Mouse (Mus musculus) left cerebral cortex, adult 8-10 months (tissue): Measurements from ENCODE around the gene Magi2. TPM values are rescaled to one million over a fixed set of nuclear protein-coding genes. Genes with fewer than 3 reads are reported as not detected.
"Not testable (repeated sequence)": the region's sequence is repeated elsewhere in the genome, so short reads cannot be mapped to it uniquely, and the experiment has no call there.

Experiments used
- DNase-seq, 2 experiments: peaks; one replicate each; pipeline ENCODE4 v3.0.0; 2022; ENCODE audit warnings: low spot score in 2 of 2
- total RNA-seq, 4 experiments: library from RNA; stranded (reverse); gene quantifications; 2 replicates each; pipeline ENCODE4 v1.2.4; 2022

The Magi2 gene
- total RNA-seq, 4 experiments from 2014 or later: 119 to 134 (median 127) TPM

DNA sequence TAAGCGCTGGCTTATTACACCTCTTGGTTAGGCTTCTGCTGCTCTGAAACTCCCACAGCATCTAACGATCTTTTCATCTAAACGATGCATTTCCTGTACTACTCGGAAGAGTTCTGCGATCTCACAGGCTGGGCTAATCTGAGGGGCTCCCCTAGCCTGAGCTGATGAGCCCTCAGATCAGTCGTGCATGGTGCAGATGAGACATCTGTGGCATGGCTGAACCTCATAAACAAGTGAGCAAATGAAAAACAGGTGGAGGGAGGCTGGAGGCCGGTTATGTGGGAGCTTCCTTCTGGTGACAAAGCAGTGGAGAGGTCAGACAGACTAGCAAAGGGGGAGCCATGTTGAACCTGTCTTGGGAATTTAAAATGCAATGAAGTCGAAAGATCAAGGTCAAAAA, 1270.1 kb downstream of the Magi2 start:
- DNase-seq: no peak

DNA sequence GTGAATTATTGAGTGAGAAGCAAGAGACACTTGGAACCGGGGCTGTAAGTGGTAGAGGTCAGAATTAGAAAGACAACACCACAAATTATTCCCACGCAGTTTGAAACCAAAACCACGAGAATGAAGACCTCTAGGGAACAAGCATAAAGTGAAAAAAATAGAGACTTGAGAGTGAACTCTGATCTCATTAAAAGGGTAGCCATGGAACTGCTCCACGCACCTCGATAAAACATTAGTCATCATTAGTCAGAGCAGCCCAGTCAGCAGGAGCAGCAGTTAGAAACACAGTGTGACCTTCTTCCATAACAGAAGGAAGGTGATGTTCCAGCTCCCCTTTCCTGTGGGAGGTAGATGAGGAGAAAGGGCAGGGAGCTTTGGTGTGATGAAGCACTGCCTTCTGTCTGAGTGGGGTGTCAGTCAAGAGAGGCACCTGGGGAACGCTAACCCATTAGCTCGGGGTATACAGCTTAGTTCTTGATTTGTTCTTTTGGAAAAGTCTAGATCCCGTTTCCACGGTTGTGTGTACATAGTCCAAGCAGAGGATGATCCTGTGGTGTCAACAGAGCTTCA, 1272.3 kb downstream of the Magi2 start:
- DNase-seq: no peak

DNA sequence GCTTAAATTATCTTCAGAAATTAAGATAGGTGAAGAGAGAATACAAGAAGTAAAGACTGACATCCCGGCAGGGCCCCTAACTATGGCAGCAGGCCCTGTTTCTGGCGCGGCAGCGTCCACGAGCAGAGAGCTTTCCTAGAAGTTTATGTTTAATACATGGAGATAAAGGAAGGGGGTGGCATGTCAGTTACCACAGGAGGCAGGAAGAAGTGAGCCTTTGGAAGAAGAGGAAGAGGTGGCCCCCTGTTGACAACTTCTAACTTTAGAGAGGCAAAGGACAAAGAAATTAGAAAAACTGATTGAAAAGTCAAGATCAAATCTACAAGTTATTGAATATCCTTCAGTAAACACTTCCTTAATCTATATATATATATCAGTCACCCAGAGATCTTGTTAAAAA, 1281.8 kb downstream of the Magi2 start:
- DNase-seq: no peak

DNA sequence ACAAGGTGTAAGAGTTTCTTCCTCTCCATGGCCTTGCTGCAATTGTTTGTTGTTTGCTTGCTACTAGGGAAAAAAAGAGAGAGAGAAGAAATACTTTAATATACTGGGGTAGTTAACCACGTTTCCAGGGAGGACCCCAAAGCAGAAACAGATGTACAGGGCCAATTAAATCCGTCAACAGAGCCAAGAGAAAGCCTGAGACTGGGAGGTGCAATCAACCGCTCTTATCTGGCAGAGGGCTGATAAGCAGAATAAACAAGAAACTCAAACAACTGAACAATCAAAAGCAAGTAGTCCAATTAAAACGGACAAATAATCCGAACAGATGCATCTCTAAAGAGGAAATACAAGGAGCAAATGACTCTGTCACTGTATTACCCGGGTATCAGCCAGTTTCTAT, 1282.8 kb downstream of the Magi2 start:
- no peak for DNase-seq

DNA sequence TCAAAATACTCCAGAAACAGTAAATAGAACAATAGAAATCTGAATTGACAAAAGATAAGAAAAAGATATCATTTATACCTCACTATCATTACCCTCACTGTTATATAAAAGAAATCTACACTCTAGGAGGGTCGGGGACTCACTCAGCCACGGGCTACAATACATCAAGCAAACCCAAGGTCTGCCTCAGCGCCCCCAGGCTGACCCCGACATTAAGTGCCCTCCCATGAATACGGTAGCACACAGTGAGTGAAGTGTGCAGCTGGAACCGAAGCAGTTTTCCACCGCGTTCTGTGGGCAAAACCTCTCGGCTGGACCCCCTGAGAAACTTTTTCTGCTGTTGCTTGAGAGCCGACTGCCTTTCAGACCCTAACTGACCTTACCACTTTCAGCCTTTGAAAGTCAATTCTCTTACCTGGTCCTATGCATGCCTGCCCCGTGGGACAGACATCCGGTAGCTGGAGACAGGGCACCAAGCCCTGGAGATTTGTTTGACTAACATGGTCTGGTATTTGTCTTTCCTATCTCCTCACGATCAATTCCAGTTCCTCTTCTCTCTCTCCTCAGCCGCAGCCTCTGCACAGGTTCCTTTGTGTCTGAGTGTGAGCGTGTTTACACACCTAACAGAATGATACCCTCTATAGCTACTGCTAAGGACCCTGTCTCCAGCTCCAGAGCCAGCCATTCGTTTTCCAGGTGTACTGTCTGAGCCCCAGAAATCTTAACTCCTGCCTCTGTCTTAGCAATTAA, 1285.7 kb downstream of the Magi2 start:
- DNase-seq: no peak

DNA sequence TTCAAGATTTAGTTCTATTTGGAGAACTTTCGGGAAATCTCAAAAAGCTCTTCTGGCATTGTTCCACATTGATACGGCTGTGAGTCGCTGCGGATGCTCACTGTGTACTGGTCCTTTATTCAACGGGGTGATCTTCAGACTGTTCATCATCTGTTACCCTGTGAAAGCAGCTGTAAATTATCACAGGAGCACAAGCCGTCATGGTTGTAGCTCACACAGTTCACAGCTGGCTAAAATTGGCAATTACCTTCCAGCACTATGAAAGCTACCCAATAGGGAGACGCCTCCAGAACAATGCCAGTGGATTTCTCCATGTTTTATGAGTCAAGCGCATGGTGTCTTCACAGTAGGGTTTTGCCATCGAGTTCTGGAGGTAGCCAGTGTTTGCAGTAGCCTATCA, 1294.8 kb downstream of the Magi2 start:
- no peak for DNase-seq

DNA sequence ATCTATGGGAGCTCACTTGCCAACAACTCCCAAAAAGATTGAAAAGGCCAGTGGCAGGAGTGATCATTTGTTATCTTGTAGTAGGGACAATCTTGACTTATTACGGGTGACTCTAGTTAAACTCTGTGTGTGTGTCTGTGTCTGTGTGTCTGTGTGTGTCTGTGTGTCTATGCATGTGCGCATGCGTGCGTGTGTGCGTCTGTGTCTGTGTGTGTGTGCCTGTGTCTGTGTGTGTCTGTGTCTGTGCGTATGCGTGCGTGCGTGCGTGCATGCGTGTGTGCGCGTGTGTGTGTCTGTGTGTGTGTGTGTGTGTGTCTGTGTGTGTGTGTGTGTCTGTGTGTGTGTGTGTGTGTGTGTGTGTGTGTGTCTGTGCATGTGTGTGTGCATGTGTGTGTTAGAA, 1295.2 kb downstream of the Magi2 start:
- DNase-seq: no peak

DNA sequence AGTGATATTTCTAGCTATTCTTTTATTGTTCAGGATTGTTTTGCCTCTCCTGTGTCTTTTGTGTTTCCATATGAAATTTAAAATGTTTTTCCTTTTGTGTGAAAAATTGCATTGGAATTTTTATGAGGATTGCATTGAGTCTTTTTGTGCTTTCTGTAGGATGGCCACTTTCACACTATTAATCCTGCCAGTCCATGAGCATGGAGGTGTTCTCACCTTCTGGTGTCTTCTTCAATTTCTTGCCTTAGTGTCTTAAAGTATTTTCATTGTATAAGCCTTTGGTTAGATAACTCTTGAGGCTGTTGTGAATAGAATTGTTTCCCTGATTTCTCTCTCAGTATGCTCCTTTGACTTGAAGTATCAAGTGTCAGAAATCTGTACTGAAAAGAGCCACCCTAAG, 1296.9 kb downstream of the Magi2 start:
- no peak for DNase-seq

DNA sequence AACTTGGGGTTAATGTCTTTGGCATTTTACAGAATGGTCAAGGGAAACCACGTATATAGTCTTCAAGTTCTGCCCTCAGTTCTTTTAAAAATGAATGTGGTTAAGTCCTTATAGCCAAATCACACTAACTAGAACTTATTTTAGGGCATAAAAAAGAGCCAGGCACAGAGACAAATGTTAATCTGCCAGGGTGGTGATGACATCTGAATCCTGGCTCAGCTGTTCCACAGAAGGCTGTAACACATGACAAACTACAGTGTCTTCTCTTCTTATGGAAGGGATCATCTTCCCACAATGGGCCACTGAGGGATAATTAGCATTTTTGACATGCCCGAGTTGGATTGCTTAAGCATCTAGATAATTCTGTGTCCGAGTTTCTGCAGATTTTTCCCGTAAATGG, 1299.8 kb downstream of the Magi2 start:
- not testable (repeated sequence) for DNase-seq

DNA sequence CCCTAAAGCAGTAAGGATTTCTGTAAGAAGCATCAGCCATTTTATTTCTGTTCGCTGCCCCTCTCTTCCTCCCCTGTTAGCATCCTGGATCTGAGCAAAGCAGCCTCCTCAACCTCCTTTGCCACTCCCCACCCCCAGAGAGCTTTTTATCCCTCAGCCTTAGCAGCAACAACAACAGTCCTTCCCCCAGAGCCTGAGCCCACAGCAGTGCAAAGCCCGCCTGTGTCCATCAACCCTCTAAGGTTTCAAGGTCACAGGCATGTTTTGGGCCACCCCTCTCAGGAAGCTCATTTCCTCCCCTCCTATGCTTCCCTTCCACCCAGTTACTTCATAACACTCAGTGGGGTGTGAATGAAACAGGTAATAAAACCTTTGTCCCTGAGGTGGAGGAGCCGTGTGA, 1309.7 kb downstream of the Magi2 start:
- no peak for DNase-seq

DNA sequence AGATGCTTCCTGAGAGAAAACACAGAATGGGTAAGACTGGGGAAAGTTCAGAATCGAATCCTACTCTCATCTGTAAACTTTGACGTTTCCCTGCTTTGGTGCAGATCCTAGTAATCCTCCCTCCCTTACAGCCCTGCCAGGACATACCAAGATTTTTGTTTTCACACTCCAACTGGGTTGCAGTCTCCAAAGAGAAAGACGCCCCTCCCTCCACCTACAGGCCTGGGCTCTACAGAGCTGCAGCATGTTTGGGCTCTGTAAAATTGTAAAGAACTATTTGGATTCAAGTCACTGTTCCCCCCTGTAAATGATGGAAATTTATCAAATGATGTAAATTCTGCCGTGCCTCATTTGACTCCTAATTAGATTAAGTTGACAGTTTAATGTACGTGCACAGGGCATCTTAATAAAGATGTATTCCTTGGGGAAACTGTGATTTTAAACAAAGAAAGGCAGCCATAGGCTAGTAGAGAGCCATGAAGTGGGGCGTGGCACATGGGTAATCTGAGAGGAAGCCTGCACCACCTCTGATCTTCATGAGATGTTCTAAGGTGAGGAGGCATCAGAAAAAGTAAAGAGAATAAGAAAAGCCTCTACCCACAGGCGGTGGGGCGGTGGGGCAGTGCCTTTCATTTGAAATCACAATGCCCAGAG, 1310.7 kb downstream of the Magi2 start:
- no peak for DNase-seq

DNA sequence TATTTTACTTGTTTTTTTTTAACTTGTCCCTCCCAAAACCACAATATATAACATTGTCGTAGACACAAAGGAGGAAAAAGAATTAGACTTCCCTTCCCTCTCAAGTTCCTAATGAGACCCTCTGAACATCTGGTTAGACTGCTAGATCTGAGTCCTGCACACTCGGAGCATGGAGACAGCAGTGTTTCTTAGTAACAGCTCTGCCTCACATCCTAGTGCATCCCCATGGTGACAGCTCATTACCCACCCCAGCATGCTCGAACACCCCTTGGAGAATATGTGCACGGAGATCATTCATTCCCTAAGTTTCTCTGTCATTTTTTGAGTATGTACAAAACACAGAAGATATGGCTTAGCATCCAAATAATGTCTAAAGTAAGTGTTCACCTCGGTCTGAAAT, 1317.5 kb downstream of the Magi2 start:
- no peak for DNase-seq

DNA sequence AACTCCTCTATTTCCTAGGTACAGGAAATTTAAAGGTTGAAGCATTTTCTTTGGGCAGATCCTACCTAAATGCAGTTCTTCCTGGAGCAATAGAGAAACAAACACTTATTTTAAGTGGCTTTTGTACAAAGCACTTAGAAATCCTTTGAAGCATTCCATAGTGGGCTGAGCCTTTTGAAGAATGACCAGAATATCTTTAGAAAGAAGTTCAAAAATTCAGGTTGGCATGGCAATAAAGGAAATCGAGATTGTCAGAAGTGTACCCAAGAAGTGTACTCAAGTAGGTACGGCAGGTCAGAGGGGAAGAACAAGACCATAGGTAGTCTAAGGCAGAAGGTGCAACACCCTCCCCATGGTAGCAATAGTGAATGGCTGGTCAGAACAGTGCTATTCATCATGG, 1332.5 kb downstream of the Magi2 start:
- DNase-seq: no peak

DNA sequence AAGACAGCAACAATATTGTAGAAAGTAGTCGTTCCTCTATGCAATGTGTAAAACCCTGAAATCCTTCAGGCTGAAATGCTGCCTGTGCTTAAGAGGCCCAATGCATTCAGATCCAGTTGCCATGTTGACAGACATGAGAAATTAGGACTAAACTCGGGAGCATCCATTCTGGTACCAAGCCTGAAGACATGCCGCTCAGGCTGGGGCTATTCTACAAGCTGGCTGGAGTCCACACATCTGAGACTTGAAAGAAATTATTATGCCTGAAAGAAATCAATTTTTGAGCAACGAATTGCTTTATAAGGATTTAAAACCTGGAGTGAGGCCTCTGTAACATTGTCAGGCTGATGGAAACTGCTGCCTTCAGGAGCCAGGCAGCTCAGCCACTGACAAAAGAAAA, 1333.0 kb downstream of the Magi2 start:
- no peak for DNase-seq

DNA sequence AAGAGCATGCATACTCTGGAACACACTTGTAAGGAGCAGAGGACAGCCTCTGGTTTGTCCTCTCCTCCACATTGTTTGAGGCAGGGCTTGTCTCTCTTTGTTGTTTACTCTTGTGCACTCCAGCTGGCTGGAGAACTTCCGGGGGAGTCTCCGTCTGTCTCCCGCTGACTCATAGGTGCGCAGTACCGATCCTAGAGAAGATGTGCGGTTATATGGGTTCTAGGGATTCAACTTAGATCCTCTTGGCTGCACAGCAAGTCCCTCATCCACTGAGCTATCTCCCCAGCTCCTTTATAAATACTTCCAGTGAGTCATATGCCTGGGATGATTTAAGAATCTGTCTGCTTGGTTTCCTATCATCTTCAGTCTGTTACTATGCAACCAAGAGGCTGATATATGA, 1341.6 kb downstream of the Magi2 start:
- peak; percentile 45 to 92 for DNase-seq

DNA sequence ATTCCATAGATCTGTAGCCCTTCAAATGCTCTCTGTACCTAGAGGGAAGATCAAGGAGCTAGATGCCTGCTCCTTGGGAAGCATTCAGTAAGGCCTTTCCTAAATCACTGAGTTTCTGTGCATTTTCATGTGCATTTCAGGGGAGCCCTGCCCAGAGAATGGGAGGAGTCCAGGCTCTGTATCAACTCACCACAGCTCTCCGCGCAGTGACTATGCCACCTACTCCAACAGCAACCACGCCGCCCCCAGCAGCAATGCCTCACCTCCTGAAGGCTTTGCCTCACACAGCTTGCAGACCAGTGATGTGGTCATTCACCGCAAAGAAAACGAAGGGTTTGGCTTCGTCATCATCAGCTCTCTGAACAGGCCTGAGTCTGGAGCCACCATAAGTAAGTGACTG, 1342.1 kb downstream of the Magi2 start:
- DNase-seq: peak in 1 of 2 experiments; percentile 55

DNA sequence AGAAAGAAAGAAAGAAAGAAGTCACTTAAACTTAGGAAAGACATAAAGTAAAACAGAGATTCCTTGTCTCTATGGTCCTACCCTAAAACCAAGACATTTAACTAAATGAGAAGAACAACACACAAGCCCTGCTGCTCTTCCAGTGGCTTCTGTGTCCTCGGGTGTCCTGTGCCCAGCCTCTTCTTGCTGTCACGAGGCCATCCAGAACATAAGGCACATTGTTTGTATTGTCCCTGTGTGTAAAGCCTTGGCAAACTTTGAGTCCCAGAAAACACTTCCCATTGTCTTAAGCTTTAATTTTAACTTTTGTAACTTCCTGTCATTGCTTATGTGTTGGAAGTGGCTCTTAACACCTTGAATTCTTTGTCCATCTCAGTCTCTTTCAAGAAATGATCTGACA, 1348.0 kb downstream of the Magi2 start:
- no peak for DNase-seq

DNA sequence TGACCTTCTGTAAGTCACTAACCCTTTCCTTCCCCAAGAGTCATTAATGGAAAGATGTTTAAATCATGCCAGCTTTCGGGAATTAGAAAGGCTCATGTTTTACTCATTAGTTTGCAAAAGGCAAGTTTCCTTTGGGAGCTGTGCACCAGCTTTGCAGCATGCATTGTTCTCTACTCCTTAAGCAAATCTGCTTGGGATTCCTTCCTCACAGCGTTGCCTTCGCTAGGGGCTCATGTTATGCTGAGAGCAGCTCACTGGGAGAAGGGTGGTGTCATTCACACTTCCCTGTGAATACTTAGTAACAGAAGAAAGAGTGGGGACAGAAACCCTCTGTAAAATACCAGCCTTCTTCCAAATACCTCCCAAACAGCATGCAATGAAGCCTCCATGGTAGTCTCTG, 1349.0 kb downstream of the Magi2 start:
- no peak for DNase-seq

DNA sequence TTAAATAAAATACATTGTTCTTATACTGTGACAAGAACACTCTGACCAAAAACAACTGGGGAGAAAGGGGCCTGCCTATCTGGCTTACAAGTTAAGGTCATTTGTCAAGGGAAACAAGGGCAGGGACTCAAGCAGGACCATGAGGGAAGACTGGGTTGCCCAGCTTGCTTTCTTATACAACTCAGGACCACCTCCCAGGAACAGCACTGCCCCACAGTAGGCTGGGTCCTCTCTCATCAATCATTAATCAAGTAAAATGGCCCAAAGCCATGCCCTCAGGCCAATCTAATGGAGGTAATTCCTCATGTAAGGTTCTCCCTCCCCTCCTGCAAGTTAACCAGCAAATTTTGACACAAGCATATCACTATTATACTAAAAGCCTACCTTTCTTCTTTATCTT, 1349.4 kb downstream of the Magi2 start:
- no peak for DNase-seq

DNA sequence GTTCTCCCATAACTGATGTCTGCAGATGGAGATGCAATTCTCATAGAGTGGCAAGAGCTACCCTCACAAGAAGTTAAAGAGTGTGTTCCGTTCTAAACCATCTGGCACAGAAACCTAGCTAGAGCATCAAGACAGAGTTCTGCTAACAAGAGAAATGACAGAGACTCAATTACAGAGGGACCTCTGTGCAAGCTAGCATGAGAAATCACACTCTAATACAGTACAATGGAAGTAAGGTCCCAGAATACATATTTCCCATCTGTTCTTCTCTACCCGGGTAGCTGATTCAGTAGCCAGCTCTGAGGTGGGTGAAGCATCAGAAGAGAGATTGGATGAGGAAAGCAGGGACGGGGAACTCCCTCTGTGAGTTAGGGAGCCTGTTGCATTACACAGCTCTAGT, 1351.8 kb downstream of the Magi2 start:
- peak in 1 of 2 experiments; percentile 30 for DNase-seq

DNA sequence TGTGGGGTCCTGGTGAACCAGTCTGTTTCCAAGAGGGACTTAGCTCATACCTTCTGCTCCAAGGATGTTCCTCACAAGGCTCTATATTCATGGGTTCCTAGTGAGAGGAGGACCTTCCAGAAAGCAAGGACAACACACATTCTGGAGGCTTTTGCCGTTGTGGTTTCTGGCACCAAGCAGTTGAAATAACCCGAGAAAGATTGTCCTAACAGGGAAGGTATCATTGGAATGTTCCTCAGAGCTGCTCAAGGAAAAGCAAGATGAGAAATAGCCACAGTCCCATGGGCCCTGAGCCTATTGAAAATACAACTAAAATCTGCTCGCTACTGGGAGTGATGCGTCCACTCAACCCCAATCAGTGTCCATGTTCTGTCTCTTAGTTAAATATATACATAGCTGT, 1353.8 kb downstream of the Magi2 start:
- DNase-seq: no peak

DNA sequence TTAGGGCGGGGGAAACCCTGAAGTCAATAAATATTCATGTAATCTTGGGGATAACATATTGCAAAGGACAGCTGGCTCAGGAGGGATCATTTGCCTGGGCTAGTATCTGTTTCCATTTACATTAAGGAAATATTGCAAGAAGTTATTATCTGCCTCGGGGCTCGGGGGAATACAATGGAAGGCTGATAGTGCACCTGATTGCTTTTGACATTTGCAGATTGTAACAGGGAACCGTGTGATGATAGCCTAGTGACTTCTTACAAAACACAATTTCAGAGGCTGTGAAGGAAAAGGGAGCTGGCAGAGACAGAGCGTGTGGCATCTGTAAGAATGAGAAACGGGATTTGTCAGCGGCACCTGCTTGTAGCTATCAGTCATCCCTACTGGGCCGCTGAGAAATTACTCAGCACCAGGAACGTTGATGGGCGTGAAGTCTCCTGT, 1356.2 kb downstream of the Magi2 start:
- DNase-seq: peak in 1 of 2 experiments; percentile 27

DNA sequence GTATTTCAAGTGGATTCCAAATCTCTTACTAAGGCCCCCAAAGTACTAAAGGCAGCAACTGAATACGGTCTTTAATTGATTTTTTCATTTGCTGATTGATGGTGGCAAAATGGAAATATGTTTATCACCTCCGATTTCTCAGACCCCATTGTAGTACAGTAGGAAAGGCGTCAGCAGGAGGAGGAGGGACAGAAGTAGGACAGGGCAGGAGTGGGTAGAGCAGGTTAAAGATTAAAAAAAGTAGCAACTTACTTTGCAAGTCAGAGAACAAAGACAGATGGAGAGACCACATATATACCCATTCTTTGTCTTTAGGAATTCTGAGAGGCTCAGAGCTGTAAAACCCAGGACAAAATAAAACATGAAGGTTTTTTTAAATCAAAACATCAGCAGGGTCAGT, 1356.8 kb downstream of the Magi2 start:
- no peak for DNase-seq
